Mouse (Mus musculus) kidney, postnatal 25 days (tissue): ENCODE measurements around the gene Setd5.

Source experiments
- DNase-seq, 2 experiments: peaks; one replicate each; pipeline ENCODE4 v3.0.0; 2021; ENCODE audit warnings: mixed read lengths in 2 of 2

Gene Setd5

GRCm38 (mm10) chr6:113144764-113145163 lies 67.6 kb downstream of the Setd5 start:
- peak; percentile 47 to 59 for DNase-seq

- no peak for DNase-seq
Measured at GRCm38 (mm10) chr6:113145249-113145648, 68.1 kb downstream of the Setd5 start.

GRCm38 (mm10) chr6:113154071-113154470 lies 76.9 kb downstream of the Setd5 start:
- DNase-seq = no peak

- DNase-seq = no peak
Measured at GRCm38 (mm10) chr6:113154886-113155285, 77.7 kb downstream of the Setd5 start.

GRCm38 (mm10) chr6:113156064-113156463 lies 78.9 kb downstream of the Setd5 start:
- no peak for DNase-seq

GRCm38 (mm10) chr6:113160106-113160505 lies 82.9 kb downstream of the Setd5 start:
- DNase-seq = no peak

GRCm38 (mm10) chr6:113161982-113162381 lies 84.8 kb downstream of the Setd5 start:
- DNase-seq = no peak

GRCm38 (mm10) chr6:113163513-113163912 lies 86.3 kb downstream of the Setd5 start:
- DNase-seq = no peak

GRCm38 (mm10) chr6:113166661-113167251 lies 89.6 kb downstream of the Setd5 start:
- peak; percentile 81 to 83 for DNase-seq

GRCm38 (mm10) chr6:113168316-113168975 lies 91.3 kb downstream of the Setd5 start:
- no peak for DNase-seq

- DNase-seq = no peak
Measured at GRCm38 (mm10) chr6:113169852-113170251, 92.7 kb downstream of the Setd5 start.

GRCm38 (mm10) chr6:113170651-113171050 lies 93.5 kb downstream of the Setd5 start:
- DNase-seq = no peak

GRCm38 (mm10) chr6:113172011-113172410 lies 94.8 kb downstream of the Setd5 start:
- no peak for DNase-seq

GRCm38 (mm10) chr6:113172568-113172967 lies 95.4 kb downstream of the Setd5 start:
- peak; percentile 58 to 79 for DNase-seq

- no peak for DNase-seq
Measured at GRCm38 (mm10) chr6:113175469-113175868, 98.3 kb downstream of the Setd5 start.

- DNase-seq = no peak
Measured at GRCm38 (mm10) chr6:113176613-113177012, 99.4 kb downstream of the Setd5 start.

- no peak for DNase-seq
Measured at GRCm38 (mm10) chr6:113178286-113179194, 101.4 kb downstream of the Setd5 start.

GRCm38 (mm10) chr6:113179195-113179733 lies 102.1 kb downstream of the Setd5 start:
- DNase-seq = no peak

- peak in 1 of 2 experiments; percentile 28 for DNase-seq
Measured at GRCm38 (mm10) chr6:113184163-113184562, 107.0 kb downstream of the Setd5 start.

GRCm38 (mm10) chr6:113184866-113185525 lies 107.8 kb downstream of the Setd5 start:
- DNase-seq = no peak

GRCm38 (mm10) chr6:113193765-113194460 lies 116.7 kb downstream of the Setd5 start:
- peak; percentile 44 to 56 for DNase-seq

- no peak for DNase-seq
Measured at GRCm38 (mm10) chr6:113194517-113194840, 117.3 kb downstream of the Setd5 start.
